Mouse (Mus musculus): ENCODE measurements around the gene St8sia1.

GRCm38 (mm10) chr6:142973289-142973688 is 9.0 kb upstream of the St8sia1 start:
- no peak for TF ChIP-seq KAT2A (conservative IDR thresholded peaks at IDR 0.05; ENCODE audit: low read depth, low read length)
- TF ChIP-seq CTCF (IDR thresholded peaks at IDR 0.05 in 2 of 3, conservative IDR thresholded peaks at IDR 0.05 in 1 of 3; ENCODE audit: control insufficient read depth in 1 of 3, insufficient read depth in 1 of 3, low read depth in 2 of 3, low read length in 3 of 3, poor library complexity in 1 of 3, severe bottlenecking in 1 of 3), result no peak
- TF ChIP-seq POLR2A (IDR thresholded peaks at IDR 0.05; ENCODE audit: control insufficient read depth in 1 of 2, insufficient read depth in 1 of 2, low read depth in 1 of 2, low read length in 2 of 2, poor library complexity in 1 of 2), result no peak
